Mouse (Mus musculus) spleen, adult 12 weeks (tissue): ENCODE results near the gene Gtf3c5.

Experiments
- DNase-seq: peaks from one replicate; pipeline ENCODE4 v3.0.0; 2022; ENCODE audit warnings: low spot score

Gtf3c5 gene

DNA sequence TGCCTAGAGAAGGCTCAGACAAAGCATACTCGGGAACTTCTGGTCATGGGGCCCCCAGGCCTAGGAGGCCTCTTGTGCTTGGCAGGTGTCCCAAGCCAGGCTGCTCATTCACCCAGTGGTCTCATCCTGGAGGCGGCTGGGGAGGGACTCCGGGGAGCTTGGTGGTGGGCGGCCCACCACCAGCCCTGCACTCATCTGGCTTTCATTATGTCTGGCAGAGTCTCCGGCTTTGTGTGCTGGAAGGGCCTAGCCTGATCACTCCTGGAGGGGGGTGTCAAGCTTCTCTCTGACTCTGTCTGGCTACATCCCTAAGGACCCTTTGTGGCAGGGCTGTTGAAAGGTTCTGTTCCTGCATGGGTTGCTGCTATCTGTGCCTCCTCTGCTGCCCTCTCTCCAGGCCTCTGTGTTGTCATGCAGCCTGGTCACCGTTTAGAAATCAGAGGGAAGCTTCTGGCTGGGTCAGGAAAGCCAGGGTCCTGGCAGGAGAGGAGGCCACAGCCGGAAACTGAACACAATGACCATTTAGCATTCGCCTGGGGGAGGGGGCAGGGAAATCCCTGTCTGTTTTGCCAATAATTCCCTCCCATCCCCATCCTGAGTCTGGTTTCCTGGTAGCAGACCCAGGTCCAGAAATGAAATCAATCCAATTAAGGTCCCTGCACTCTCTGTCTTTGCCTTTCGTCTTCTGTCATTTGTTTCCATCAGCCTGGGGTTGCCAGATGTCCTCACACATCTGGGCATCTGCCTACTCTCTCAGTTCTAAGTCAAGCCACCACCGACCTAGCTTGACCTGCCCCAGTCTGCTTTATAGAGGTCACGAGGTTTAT, 48.9 kb downstream of the Gtf3c5 start:
- DNase-seq, result no peak

GRCm38 (mm10) chr2:28533901-28534435, 49.6 kb downstream of the Gtf3c5 start:
- DNase-seq, result no peak

DNA sequence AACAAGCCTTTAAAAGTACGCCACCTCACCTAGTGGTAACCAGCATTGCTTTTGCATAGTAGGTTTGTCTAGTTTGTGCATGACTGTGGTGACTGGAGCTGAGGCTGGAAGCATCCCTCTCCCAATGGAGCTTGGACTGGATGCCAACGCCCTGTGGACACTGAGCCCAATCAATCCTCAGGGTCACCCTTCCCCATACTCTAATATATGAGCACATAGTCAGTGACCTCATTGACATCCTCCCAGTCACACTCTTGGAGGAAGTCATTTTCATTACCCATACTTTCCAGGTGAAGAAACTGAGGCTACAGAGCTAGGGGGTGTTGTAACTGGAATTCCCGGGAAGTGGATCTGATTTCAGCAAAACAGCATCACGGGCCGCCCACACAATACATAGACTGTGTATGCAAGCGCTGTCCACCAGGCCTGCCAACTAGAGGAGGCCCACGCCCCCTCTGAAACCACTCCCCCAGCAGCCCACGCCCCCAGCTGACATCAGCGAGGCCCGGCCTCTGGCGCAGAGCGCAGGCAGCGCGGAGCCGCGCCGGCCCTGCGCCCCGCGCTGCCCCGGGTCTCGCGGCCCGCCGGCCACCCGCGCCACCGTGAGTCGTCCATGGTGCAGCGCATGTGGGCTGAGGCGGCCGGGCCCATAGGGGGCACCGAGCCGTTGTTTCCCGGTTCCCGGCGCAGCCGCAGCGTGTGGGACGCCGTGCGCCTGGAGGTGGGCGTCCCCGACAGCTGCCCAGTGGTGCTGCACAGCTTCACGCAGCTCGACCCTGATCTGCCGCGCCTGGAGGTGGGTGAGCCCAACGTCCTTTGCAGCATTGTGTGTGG, 50.4 kb downstream of the Gtf3c5 start:
- DNase-seq, result peak; percentile 57

- no peak for DNase-seq
Observed at GRCm38 (mm10) chr2:28530311-28530710, 53.2 kb downstream of the Gtf3c5 start.

GRCm38 (mm10) chr2:28529856-28530255, 53.7 kb downstream of the Gtf3c5 start:
- DNase-seq, result no peak

DNA sequence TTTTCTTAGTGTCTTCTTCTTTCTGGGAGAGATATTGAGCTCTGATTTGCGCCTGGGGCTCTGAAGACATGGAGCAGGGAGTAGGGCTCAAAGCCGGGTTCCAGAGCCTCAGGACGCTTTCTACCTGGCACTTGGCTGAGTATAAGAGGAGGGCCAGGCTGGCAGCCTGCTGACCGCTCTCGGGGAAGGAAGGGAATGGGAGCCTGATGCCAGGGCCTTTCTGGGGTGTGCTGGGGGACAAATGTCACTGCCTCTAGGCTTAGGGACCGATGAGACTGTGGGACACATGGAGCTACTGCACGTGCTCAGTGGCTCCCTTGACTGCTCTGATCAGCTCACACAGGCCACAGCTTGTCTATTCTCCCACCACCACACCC, 55.2 kb downstream of the Gtf3c5 start:
- no peak for DNase-seq

DNA sequence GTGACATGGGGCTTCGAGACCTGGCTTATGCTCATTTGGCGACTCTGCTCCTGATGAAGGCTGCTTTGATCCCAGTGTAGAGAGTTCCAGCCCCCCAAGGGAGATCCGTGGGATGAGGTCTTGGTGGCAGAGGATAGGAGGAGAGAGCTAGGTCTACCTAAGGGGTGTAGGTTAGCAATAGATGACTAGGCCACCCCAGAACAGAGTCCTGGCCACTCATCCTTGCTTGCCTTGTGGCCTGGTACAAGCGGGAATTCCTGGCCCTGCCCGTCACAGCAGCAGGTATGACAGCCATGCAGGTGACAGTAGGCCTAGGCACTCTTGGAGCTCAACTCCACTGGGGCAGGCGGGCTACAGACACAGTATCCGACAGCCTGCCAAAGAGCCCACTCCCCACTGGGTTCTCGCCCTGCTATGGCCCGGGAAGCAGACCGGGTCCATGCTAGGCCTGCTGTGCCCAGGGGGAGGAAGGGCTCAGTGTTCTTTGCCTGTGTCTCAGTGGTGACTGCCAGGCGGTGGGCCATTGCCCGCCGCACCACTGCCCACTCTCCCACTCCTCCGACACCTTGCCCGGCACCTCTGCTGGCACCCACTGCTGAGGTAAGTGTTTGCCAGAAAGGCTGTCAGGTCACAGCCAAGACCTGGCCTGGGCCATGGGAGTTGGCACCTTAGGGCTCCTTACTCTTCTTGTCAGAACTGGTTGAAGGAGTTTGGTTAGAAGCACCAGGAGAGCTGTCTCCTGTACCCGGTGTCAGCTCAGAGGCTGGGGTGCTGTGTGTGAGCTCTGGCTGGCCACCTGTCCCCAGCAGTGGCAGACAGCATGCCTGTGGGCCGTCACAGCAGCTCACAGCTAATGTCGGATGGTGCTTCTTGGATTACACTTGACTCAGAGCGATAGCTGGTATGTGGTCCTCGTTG, 55.9 kb downstream of the Gtf3c5 start:
- DNase-seq, result no peak

DNA sequence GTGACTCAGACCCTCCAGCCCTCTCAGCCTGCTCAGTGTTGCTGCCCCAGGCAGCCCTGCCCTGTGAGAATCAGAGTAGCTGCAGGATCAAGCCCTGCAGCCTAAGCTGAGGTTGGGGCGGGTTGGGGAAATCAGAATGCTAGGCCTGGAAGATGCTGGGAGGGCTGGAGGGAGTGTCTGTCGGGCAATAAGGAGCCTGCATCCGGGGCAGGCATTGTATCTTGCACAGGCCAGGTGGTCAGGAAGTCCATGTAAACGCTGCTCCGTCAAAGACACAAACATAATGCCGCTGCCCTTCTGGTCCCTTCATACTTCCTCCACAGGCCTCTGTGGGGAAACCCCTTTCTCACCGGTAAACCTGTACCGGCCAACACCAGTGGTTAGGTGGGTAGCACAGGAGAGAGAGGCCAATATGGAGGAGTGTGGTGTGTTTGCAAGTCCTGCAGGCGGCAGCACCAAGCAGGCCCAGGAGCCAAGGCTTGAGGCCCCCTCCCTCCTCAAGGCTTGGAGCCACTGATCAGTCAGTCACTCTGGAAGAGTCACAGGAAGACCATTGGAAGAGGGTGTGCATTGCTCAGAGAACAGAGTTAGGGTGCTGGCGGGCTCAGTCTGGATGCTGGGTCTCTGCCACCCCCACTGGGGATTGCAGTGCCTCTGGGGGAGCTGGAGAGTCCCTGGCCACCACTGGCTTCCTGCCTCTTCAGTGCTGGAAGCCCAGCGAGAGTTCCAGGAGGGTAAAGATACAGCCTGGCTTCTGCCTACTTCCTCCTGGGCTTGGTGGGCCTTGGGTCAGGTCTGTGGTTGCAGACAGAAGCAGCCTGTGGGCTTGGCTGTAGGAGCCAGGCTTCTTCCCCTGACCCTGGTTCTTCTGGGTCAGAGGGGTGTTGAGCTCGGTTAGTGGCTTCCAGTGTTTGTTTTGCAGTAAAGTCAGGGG, 57.3 kb downstream of the Gtf3c5 start:
- peak; percentile 17 for DNase-seq

- no peak for DNase-seq
Observed at GRCm38 (mm10) chr2:28525219-28525942, 58.2 kb downstream of the Gtf3c5 start.

DNA sequence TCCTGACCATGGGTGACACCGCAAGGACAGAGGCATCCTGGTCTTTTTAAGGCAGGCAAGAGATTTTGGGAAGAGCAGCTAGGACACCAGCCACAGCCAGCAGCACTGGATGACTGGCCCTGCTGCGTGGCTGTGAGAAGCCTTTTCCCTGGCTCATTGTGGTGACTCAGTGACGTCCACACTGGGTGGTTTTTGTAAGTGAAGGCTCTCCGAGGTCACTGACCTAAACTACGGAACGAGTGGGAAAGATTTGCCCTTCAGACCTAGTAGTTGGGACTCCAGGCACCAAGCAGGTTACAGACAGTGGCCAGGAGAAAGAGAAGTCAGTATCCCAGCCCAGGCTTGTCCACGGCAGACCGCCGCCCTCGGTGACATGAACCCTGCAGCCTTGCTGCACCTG, 59.1 kb downstream of the Gtf3c5 start:
- no peak for DNase-seq

DNA sequence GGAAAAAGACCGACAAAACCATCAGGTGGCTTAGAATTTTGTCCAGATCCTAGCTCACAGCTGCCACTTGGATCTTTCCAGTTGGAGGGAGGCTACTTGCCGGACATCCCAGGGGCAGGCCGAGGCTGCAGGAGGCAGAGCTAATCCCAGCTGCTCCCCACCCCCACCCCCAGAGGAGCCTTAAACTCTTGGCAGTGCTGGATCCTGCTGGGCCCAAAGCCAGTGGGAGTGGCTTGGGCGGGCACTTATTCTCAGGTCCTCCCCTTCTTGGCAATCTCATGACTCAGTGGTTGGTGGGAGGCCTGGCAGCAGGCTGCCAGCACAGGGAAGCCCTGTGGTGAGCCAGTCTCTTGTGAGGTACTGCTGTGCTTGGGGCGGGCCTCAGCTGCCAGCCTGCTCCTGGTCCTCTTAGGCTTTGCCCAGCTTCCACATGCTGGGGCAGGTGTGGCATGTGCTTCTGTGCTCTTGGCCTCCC, 59.9 kb downstream of the Gtf3c5 start:
- no peak for DNase-seq

DNA sequence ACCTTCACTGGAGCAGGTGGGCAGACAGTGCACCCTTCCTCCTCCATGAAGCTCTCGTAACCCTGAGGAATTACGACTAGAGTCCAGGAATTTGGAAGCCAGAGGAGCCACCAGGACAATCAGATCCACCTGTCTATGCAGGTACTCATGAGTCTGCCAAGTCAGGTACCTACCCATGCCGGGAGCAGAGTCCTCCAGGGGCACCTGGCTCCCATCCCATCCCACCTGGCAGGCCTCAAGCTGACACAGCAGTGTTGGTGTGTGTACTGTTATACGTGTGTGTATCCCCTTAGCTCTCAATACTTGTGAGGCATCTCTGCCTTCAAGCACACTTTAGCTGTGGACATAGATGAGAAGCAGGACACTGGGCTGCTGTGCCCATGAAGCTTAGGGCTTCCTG, 61.4 kb downstream of the Gtf3c5 start:
- no peak for DNase-seq

DNA sequence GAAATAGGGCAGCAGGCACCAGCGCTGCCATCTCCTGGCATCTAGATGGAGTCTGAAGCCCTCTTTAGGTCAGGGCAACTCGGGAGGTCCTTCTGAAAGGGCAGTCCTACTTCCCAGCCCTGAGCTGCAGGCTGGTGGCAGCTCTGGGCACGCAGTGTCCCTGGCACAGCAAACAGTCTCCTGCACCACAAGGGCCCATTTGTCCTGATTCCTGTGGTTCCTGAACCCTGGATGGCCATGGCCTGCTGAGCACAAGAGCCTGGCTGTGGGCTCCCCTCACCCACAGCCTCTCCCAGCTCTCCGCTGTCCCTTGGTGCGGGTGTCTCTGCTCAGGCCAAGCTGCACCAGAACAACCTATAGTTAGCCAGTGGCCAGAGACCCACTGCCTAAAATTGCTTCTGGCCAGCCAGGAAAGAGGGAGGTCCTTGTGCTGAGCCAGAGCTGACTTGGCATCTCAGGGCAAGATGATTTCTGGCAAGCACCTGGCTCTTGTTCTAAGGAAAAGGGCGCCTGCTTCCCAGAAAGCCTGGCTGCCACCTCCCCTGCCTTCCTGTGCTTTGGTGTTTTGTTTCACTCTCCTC, 61.9 kb downstream of the Gtf3c5 start:
- DNase-seq, result no peak

GRCm38 (mm10) chr2:28520581-28520980, 63.0 kb downstream of the Gtf3c5 start:
- no peak for DNase-seq

DNA sequence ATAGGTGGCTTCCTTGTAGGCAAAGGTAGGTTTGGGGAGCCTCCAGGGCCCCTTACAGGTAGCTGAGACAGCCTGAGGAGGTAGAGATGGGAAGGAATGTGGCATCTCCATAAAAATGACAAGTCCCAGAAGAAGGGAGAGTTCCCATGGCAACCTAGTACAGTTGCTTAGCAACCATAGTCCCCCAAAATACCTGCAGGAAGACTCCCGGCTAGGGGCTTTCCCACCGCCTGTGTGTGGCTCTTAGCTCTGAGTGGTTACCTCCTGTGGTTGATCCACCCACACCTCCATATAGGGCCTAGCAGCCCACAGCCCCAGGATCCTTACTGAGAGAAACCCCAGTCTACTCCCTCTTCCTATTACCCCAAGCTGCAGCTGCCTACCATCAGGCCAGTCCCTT, 65.3 kb downstream of the Gtf3c5 start:
- no peak for DNase-seq

GRCm38 (mm10) chr2:28517206-28517909, 66.2 kb downstream of the Gtf3c5 start:
- peak; percentile 55 for DNase-seq
